Mouse (Mus musculus) kidney, embryonic 16.5 days (tissue): Measurements from ENCODE around the gene Ccdc120. TPM values are rescaled to one million over a fixed set of nuclear protein-coding genes. Genes with fewer than 3 reads are reported as not detected.
"Not testable (repeated sequence)": the region's sequence is repeated elsewhere in the genome, so short reads cannot be mapped to it uniquely, and the experiment has no call there.

ENCODE experiments used
- ATAC-seq: fragments of 200-750 bp; cut with Nextera tagmentation; 2 replicates; pipeline ENCODE4 v1.8.0; 2017; ENCODE audit warnings: moderate TSS enrichment; ENCODE audit not compliant: low FRiP score, low TSS enrichment
- H3K27ac ChIP-seq: fragments of 300-500 bp; sonication (generic); 2 replicates; pipeline ENCODE4 v1.5.1; 2014; ENCODE audit warnings: low read length
- H3K27me3 ChIP-seq: fragments of 300-500 bp; sonication (generic); 2 replicates; pipeline ENCODE4 v1.6.1; 2014; ENCODE audit warnings: low read length, control low read depth, mixed read lengths; ENCODE audit not compliant: insufficient read depth
- H3K36me3 ChIP-seq: fragments of 300-500 bp; sonication (generic); 2 replicates; pipeline ENCODE4 v1.6.1; 2014; ENCODE audit warnings: low read length, control low read depth, mixed read lengths; ENCODE audit not compliant: insufficient read depth
- H3K4me1 ChIP-seq: fragments of 300-500 bp; sonication (generic); 2 replicates; pipeline ENCODE4 v1.6.1; 2014; ENCODE audit warnings: low read length, control low read depth, mixed read lengths; ENCODE audit not compliant: insufficient read depth
- H3K4me2 ChIP-seq: fragments of 300-500 bp; sonication (generic); replicated peaks from 2 replicates; pipeline ENCODE4 v1.6.1; 2014; ENCODE audit warnings: low read depth, low read length
- H3K4me3 ChIP-seq: fragments of 300-500 bp; sonication (generic); 2 replicates; pipeline ENCODE4 v1.5.1; 2014; ENCODE audit warnings: mild to moderate bottlenecking, low read length
- H3K9ac ChIP-seq: fragments of 300-500 bp; sonication (generic); replicated peaks from 2 replicates; pipeline ENCODE4 v1.6.1; 2014; ENCODE audit warnings: low read length
- H3K9me3 ChIP-seq: fragments of 300-500 bp; sonication (generic); 2 replicates; pipeline ENCODE4 v1.6.1; 2016; ENCODE audit warnings: low read length, control low read depth
- WGBS: fragments of 180-500 bp; shearing (Covaris S2); extraction: QIAGEN DNeasy Blood & Tissue Kit; methylation state at CpG from one replicate; pipeline ENCODE4 v1.1.7; 2014; 5-methylcytosine and 5-hydroxymethylcytosine counted together
- polyA plus RNA-seq: library from polyadenylated mRNA; unstranded; fragments of >200 nt; fragmentation: Nextera tagmentation; extraction: Ambion mirVana; gene quantifications from 2 replicates; pipeline ENCODE4 v1.2.1, GENCODE M21; 2015

The Ccdc120 gene
- polyA plus RNA-seq, 1 experiment from 2014 or later, result 17.4 TPM

DNA sequence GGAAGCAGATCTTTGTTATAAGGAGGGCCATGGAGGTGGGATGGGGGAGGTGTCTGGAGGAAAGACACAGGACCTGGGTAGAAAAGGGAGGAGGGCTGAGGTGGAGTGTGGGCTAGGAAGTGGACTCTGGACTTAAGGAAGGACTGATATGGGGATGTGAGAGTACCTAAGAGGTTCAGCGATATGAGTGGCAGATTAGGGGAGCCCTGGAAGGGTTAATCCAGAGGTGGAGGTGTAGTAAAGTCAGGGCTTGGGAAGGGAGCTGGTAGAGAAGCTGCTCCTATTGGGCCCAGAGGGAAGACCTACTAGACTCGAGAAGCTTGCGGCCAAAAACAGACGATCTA, 21.8 kb downstream of the Ccdc120 start:
- 33% methylated on average over 4 of the region's 4 CpGs for WGBS
- Histone ChIP-seq H3K27me3 (no peaks in the 10 kb centered on the region), H3K36me3 (peaks cover 18% of the 10 kb centered on the region; the same call in 1 of the 2 replicates), H3K9me3 (no peaks in the 10 kb centered on the region), H3K4me3 (peak overlapping the region; percentile 53), H3K9ac (peak overlapping the region; percentile 52), H3K27ac (no peak overlapping the region), H3K4me2 (peak overlapping the region; percentile 58), H3K4me1 (no peaks in the 10 kb centered on the region)
- ATAC-seq, result no peak

DNA sequence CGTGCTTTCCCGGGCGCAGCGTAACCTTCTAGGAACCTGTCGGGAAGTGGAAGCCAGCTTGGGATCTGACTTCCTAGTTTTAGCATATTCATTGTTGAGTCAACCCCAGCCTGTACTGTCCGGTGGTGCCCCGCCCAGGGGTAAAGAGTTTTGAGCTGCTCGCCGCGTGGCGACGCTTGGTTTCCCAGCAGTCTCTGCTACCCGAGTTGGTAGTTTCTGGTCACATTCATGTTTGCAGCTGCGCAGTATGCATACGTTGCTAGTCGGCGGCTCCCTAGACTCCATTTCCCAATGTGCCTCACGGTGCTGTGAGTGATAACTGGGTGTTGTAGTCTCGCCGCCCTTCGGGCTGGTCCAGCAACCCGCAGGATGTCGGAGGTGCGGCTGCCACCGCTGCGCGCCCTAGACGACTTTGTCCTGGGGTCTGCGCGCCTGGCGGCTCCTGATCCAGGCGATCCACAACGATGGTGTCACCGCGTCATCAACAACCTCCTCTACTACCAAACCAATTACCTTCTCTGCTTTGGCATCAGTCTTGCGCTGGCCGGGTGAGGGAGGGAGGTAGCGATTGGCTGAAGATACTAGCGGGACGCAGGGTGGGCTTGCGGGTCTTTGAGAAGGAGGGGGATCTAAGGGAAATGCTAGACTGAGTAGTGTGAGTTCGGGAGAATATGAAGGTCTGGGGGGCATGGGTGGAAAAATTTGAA, 22.3 kb downstream of the Ccdc120 start, which contains the start of gene Praf2:
TSS of gene Praf2 (plus strand) at position 225 of the 707 bp plus-strand sequence.
- ATAC-seq, result peak; percentile 94
- H3K4me3 ChIP-seq, result peak within 1 kb of the TSS; percentile 53
- WGBS, result 20% methylated on average over 42 of the region's 42 CpGs

DNA sequence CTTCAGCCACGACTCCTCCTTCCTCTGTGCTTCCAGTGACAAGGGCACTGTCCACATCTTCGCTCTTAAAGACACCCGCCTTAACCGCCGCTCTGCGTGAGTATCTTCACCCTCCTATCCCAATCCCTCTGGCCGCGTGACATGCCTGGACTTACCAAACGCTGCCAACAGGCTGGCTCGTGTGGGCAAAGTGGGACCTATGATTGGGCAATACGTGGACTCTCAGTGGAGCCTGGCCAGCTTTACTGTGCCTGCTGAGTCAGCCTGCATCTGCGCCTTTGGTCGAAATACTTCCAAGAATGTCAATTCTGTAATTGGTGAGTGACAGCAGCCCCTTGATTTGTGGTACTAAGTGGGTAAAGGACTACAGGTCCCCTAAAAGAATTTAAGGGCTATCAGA, 23.5 kb downstream of the Ccdc120 start:
- Histone ChIP-seq H3K27me3 (no peaks in the 10 kb centered on the region), H3K9ac (no peak overlapping the region), H3K4me3 (no peak overlapping the region), H3K36me3 (peaks cover 20% of the 10 kb centered on the region; the same call in 1 of the 2 replicates), H3K27ac (no peak overlapping the region), H3K4me2 (no peak overlapping the region), H3K4me1 (peaks cover 6% of the 10 kb centered on the region; the same call in 1 of the 2 replicates), H3K9me3 (no peaks in the 10 kb centered on the region)
- no peak for ATAC-seq
- 90% methylated on average over 13 of the region's 13 CpGs for WGBS

More for the DNA sequence above, 22.3 kb downstream of the Ccdc120 start, which contains the start of gene Praf2:
- Histone ChIP-seq H3K36me3 (peaks cover 20% of the 10 kb centered on the region; the same call in 1 of the 2 replicates), H3K27ac (peak within 1 kb of the TSS; percentile 71), H3K4me1 (no peaks in the 10 kb centered on the region), H3K27me3 (no peaks in the 10 kb centered on the region), H3K4me2 (peak within 1 kb of the TSS; percentile 58), H3K9ac (peak within 1 kb of the TSS; percentile 55), H3K9me3 (no peaks in the 10 kb centered on the region)

DNA sequence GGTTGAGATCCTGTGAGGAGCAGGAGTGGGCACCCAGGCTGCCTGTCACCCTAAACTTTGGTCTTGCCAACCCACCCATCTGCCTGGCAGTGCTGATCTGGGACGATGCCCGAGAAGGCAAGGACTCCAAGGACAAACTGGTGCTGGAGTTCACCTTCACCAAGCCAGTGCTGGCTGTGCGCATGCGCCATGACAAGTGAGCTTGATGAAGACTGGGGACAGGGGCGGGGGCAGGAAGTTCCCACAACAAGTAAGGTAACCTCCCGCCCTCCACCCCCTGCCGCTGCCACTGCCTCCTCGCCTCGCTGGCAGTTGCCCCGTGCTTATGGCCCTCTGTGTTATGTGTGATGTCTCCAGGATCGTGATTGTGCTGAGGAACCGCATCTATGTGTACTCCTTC, 24.9 kb downstream of the Ccdc120 start:
- 89% methylated on average over 12 of the region's 12 CpGs for WGBS
- Histone ChIP-seq H3K4me2 (no peak overlapping the region), H3K9ac (no peak overlapping the region), H3K27ac (no peak overlapping the region), H3K9me3 (no peaks in the 10 kb centered on the region), H3K27me3 (no peaks in the 10 kb centered on the region), H3K4me1 (peaks cover 6% of the 10 kb centered on the region; the same call in 1 of the 2 replicates), H3K4me3 (no peak overlapping the region), H3K36me3 (peaks cover 20% of the 10 kb centered on the region; the same call in 1 of the 2 replicates)
- ATAC-seq, result no peak

DNA sequence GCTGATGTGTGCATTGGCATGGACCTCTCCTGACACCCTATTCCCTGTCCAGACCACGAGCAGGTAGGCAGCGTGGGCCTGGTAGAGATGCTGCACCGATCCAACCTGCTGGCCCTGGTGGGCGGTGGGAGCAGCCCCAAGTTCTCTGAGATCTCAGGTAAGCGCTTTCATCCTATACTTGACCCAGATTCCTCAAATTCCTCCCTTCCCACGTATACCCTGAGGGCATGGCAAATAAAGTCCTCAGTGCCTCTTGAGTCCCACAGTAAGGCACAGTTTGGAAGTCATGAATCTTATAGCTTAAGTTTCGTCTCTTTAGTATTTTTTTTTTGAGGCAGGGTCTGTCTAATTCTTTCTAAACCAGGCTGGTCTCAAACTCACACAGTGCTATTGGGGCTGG, 26.6 kb downstream of the Ccdc120 start:
- no peaks in the 10 kb centered on the region for H3K9me3 ChIP-seq
- H3K9ac ChIP-seq, result no peak overlapping the region
- peaks cover 6% of the 10 kb centered on the region; the same call in 1 of the 2 replicates for H3K4me1 ChIP-seq
- no peak overlapping the region for H3K4me3 ChIP-seq
- H3K36me3 ChIP-seq, result peaks cover 20% of the 10 kb centered on the region; the same call in 1 of the 2 replicates
- no peak for ATAC-seq
- H3K27ac ChIP-seq, result no peak overlapping the region
- H3K27me3 ChIP-seq, result no peaks in the 10 kb centered on the region
- no peak overlapping the region for H3K4me2 ChIP-seq
- WGBS, result 82% methylated on average over 7 of the region's 7 CpGs

DNA sequence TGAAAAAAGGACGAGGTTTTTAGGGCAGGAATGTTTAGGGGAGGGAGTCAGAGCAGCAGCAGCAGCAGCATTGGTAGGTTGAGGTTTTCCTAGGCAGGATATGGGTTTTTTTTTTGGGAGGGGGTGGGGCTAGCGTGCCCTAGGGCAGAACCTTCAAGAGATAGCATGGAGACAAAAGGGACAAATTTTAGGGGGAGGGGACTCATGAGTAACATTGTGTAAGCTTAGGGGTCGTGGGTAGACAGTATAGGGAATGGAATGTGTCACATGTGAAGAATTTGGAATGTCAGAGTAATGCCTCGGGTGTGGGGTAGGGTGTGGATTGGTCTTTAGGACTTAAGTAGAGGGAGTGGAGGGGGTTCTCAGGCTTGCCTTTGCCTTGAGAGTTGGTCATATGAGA, 28.0 kb downstream of the Ccdc120 start:
- ATAC-seq, result no peak
- peak overlapping the region; percentile 65 for H3K4me2 ChIP-seq
- H3K4me3 ChIP-seq, result peak overlapping the region; percentile 60
- no peaks in the 10 kb centered on the region for H3K9me3 ChIP-seq
- peak overlapping the region; percentile 72 for H3K9ac ChIP-seq
- peaks cover 20% of the 10 kb centered on the region; the same call in 1 of the 2 replicates for H3K36me3 ChIP-seq
- 21% methylated on average over 4 of the region's 4 CpGs for WGBS
- peaks cover 6% of the 10 kb centered on the region; the same call in 1 of the 2 replicates for H3K4me1 ChIP-seq
- no peak overlapping the region for H3K27ac ChIP-seq
- H3K27me3 ChIP-seq, result no peaks in the 10 kb centered on the region

DNA sequence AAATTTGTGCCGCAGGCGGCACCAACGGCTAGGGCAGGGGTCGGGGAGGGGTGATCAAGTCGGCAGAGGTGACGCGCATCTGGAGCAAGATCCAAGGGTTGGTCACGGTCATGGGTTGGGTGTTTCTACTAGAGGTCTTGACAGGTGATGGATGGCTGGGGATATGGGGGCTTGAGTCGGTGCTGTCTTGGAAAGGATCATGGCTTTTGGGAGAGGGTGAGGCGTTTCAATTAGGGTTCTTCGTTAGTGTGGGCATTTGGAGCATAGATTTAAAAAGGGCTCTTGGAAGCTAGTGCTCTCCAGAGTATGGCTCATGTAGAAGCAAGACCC, 28.5 kb downstream of the Ccdc120 start:
- peak overlapping the region; percentile 72 for H3K9ac ChIP-seq
- peak overlapping the region; percentile 60 for H3K4me3 ChIP-seq
- peaks cover 20% of the 10 kb centered on the region; the same call in 1 of the 2 replicates for H3K36me3 ChIP-seq
- WGBS, result 27% methylated on average over 11 of the region's 11 CpGs
- H3K27me3 ChIP-seq, result no peaks in the 10 kb centered on the region
- no peaks in the 10 kb centered on the region for H3K9me3 ChIP-seq
- peak; percentile 57 for ATAC-seq
- H3K27ac ChIP-seq, result no peak overlapping the region
- peaks cover 6% of the 10 kb centered on the region; the same call in 1 of the 2 replicates for H3K4me1 ChIP-seq
- peak overlapping the region; percentile 65 for H3K4me2 ChIP-seq

DNA sequence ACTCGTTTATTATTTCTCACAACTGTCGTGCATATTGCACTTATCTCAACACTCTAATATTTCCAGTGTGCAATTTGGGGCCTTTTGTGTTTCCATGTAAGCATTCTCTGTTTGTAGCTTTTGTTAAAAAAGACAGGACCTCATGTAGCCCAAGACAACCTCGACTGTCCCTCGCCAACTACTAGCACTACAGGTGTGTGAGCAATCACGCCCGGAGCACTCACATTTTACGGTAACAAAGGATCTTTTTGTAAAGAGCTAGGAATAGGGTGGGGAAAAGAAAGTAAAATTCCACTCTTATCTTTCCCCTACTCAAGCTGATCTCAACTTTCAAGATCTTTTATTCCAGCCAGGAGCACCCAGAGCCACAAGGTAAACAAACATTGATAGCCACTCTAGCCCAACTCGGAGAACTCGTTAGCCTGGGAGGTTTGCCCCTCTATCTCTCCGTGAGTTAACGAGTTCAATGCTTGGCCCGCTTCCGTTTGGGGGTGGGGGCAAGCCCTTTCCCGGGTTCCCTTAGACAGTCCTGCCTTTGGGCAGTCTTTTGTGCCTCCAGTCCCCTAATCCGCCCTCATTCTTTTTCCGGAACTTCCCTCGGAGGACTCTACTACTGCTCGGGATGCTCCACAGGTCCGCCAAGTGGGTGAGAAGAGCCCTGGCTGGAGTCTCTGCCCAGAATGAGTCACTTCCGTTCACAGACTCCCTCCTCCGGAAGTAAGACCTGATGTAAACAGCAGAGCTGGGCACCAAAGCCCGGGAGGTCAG, 29.0 kb downstream of the Ccdc120 start, which contains the start of gene Gm45208:
TSS of gene Gm45208 (plus strand) at position 732 of the 768 bp plus-strand sequence.
- Histone ChIP-seq H3K27ac (peak within 1 kb of the TSS; percentile 96), H3K4me2 (peak within 1 kb of the TSS; percentile 65), H3K4me1 (peaks cover 6% of the 10 kb centered on the region; the same call in 1 of the 2 replicates), H3K4me3 (peak within 1 kb of the TSS; percentile 60), H3K27me3 (no peaks in the 10 kb centered on the region; the same call in 1 of the 2 replicates), H3K9me3 (no peaks in the 10 kb centered on the region), H3K9ac (peak within 1 kb of the TSS; percentile 72), H3K36me3 (peaks cover 17% of the 10 kb centered on the region; the same call in 1 of the 2 replicates)
- 22% methylated on average over 22 of the region's 22 CpGs for WGBS
- peak; percentile 92 for ATAC-seq

DNA sequence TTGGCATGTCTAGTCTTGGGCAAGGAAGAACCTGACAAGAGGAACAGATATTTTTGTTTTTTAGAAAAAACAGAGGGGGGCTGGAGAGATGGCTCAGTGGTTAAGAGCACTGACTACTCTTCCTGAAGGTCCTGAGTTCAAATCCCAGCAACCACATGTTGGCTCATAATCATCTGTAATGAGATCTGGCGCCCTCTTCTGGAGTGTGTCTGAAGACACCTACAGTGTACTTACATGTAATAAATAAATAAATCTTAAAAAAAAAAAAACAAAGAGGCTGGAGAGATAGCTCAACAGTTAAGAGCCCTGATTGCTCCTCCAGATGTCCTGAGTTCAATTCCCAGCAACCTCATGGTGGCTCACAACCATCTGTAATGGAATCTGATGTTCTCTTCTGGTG, 34.6 kb downstream of the Ccdc120 start:
- not testable (repeated sequence) for H3K4me2 ChIP-seq, H3K4me1 ChIP-seq, ATAC-seq, H3K27me3 ChIP-seq, H3K9me3 ChIP-seq, H3K4me3 ChIP-seq, H3K36me3 ChIP-seq, H3K9ac ChIP-seq, H3K27ac ChIP-seq
- WGBS, result 42% methylated on average over 1 of the region's 1 CpGs
